Mouse (Mus musculus) MEL (cell line): ENCODE results near the gene Olfr323.

Experiments used
- CHD2 ChIP-seq: IDR thresholded peaks from 2 replicates; pipeline ENCODE4 v1.6.1; 2011; ENCODE audit warnings: low read length, improper control_type of control experiment
- CTCF ChIP-seq, 3 experiments: IDR thresholded peaks in 2 of 3; conservative IDR thresholded peaks in 1 of 3; 2 replicates each; pipeline ENCODE4 v1.5.1; 2011 to 2012; ENCODE audit warnings: low read length in 3 of 3, low read depth in 2 of 3, mild to moderate bottlenecking in 2 of 3, improper control_type of control experiment in 1 of 3, inconsistent platforms in 1 of 3, mixed read lengths in 1 of 3, moderate library complexity in 1 of 3; ENCODE audit not compliant: control insufficient read depth in 1 of 3, insufficient read depth in 1 of 3, poor library complexity in 1 of 3, severe bottlenecking in 1 of 3
- MXI1 ChIP-seq: IDR thresholded peaks from 2 replicates; pipeline ENCODE4 v1.6.1; 2011; ENCODE audit warnings: mild to moderate bottlenecking, low read depth, low read length, improper control_type of control experiment
- POLR2A ChIP-seq, 2 experiments: IDR thresholded peaks; 2 replicates each; pipeline ENCODE4 v1.6.1; 2011 to 2012; ENCODE audit warnings: low read length in 2 of 2, mild to moderate bottlenecking in 2 of 2, control low read depth in 1 of 2, improper control_type of control experiment in 1 of 2, low read depth in 1 of 2, moderate library complexity in 1 of 2; ENCODE audit not compliant: control insufficient read depth in 1 of 2, insufficient read depth in 1 of 2, poor library complexity in 1 of 2
- TBP ChIP-seq: IDR thresholded peaks from 2 replicates; pipeline ENCODE4 v1.8.0; 2011; ENCODE audit warnings: low read depth, low read length, improper control_type of control experiment
- ZMIZ1 ChIP-seq: IDR thresholded peaks from 2 replicates; pipeline ENCODE4 v1.6.1; 2012; ENCODE audit warnings: low read depth, mild to moderate bottlenecking, inconsistent platforms, low read length, improper control_type of control experiment, moderate library complexity
- ZNF384 ChIP-seq: IDR thresholded peaks from 2 replicates; pipeline ENCODE4 v1.6.1; 2012; ENCODE audit warnings: low read depth, mild to moderate bottlenecking, inconsistent platforms, low read length, improper control_type of control experiment

DNA sequence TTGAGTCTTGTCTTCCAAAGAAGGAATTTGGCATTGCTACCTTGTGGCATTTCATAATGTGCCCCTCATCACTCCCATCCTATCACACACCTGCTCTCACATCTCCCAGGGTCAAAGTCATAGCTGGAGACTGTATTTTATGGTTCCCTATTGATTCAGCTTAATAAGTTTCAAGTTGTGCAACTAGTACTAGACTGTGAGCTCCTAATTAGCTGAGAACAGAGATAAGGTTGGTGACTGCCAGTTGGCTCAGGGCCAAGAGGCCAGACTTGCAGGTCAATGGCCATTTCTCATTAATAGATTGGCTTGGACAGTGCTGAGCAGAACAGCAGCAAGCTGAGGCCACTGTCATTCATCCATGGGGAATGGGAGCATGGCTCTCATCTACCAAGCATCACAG, 15.8 kb downstream of the Olfr323 start:
- no peak for TF ChIP-seq CTCF (IDR thresholded peaks at IDR 0.05 in 2 of 3, conservative IDR thresholded peaks at IDR 0.05 in 1 of 3; ENCODE audit: control insufficient read depth in 1 of 3, insufficient read depth in 1 of 3, low read depth in 2 of 3, low read length in 3 of 3, poor library complexity in 1 of 3, severe bottlenecking in 1 of 3)
- no peak for TF ChIP-seq ZNF384
- no peak for TF ChIP-seq CHD2
- TF ChIP-seq MXI1: no peak
- no peak for TF ChIP-seq TBP
- no peak for TF ChIP-seq ZMIZ1
- TF ChIP-seq POLR2A (IDR thresholded peaks at IDR 0.05; ENCODE audit: control insufficient read depth in 1 of 2, insufficient read depth in 1 of 2, low read depth in 1 of 2, low read length in 2 of 2, poor library complexity in 1 of 2): no peak
